Mouse (Mus musculus) right cerebral cortex, adult 18-20 months (tissue): ENCODE measurements around the gene Tent5b.

Experiments used
- DNase-seq: peaks from one replicate; pipeline ENCODE4 v3.0.0; 2022; ENCODE audit warnings: mixed read lengths

The Tent5b gene

GRCm38 (mm10) chr4:133479458-133480184, at the start of gene Tent5b:
Tent5b (plus strand) TSS chr4:133480132.
- peak; percentile 96 for DNase-seq

DNA sequence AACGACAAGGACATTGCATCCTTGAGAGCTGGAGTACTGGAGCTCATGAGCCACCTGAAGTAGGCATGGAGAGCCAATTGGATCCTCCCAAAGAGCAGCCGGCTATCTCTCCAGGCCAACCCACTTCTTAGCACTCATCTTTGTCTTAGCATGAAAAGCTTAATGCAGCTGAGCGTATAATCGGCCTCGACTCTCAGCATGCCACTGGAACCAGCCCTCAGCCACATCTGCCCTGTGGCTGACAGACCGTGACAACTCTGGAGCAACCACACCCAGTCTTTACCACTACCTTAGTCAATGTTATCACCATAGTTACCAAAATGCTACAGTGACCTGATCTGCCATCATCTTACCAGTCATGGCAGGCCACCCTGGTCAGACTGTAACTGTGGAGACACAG, 48.4 kb upstream of the Tent5b start:
- no peak for DNase-seq

DNA sequence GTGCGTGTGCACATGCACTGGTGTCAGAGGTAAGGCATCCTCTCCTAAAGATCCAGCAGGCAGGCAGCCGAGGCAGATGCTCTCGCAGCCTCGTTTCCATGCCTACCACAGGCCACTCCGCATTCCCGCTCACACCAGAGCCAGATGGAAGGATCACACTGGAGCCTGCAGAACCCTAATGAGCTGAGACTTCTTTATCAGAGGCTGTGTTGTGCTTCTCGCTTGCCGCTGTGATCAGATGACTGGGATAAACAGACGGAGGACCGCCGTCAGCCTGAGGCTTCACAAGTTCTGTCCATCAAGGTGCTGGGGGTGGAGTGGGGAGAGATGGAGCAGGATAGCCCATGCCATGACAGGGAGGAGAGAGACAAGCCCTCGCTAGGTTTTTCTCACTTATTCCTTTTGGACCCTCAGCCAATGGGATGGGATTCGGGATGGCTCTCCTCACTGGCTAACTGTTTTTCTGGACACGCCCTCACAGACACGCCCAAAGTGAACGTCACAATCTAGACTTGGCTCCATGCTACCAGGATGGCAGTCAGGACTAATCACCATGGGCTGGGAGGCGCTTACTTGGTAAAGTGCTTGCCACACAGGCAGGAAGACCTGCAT, 47.3 kb upstream of the Tent5b start:
- peak; percentile 49 for DNase-seq

DNA sequence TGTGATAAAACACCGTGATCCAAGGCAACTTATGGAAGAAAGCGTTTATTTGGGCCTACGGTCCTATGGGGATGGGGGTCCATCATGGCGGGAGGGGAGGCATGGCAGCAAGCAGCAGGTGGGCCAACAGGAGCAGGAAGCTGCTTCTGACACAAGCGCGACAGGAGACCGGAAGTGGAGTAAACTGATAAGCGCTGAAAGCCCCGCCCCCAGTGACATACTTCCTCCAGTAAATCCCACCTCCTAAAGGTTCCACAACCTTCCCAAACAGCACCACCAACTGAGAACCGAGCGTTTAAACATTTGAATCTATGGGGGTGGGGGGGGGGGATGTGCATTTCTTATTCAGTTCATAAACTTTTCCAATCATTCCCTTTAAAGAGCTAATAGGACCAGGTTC, 44.0 kb upstream of the Tent5b start:
- no peak for DNase-seq

DNA sequence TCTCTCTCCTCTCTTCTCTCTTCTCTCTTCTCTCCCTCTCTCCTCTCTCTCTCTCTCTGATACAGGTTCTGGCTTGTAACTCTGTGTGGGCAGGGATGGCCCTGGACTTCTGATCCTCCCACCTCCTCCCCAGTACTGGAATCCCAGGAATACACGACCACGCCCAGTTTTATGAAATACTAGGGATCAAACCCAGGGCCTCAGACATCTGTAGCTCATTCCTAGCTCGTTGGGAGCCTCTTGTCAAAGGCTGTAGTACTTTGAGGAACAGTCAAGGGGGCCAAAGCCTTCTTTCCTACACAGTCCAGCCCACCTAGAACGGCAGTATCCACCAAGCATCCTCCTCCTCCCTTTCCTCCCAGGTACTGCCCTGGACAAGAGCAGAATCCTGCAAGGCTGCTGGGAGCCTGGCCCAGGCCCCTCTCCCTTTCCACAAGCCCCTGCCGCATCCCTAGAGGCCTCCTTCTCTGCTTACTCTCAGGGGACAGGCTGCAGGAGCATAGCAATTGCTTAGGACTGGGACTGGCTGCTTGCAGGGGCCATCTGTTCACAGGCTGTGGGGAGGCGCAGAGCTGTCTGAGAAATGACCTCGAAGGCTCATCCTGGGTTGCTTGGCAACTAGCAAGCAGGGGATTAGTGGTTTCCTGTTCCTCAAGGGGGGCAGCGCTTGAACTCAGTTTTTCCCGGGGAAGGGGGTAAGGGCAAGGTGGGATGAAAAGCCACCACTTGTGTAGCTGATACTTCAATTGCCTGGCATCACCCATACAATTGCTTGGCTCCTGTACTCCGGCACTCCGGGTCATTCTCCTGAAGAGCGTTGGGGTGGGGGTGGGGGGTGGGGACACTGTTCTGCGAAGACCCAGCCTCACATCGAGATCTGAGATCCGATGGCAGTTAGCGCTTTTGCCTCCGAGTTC, 40.2 kb upstream of the Tent5b start:
- DNase-seq = no peak

GRCm38 (mm10) chr4:133440377-133440795, 39.5 kb upstream of the Tent5b start:
- DNase-seq = no peak

GRCm38 (mm10) chr4:133442194-133442593, 37.7 kb upstream of the Tent5b start:
- DNase-seq = no peak

DNA sequence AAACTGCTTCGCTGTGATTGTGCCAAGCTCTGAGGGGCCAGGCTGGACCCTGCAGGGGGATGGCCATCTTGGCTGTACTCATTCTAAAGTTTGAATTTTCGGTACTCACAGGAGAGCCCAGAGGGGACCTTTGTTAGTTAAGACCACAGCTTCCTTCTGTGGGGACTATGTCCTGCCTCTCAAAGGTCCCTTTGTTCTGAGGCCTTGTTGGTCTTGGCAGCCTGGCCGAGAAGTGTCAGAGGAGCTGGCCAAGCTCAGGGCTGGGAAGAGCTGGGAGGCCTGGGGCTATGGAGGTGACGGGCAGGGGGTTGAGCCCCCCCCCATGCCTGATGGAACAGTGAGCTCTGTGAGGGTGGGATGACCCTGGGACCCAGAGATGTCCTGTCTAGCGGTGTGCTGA, 36.8 kb upstream of the Tent5b start:
- DNase-seq = no peak

- no peak for DNase-seq
Observed at GRCm38 (mm10) chr4:133445727-133446126, 34.2 kb upstream of the Tent5b start.

GRCm38 (mm10) chr4:133447366-133447765, 32.6 kb upstream of the Tent5b start:
- no peak for DNase-seq

- no peak for DNase-seq
Observed at GRCm38 (mm10) chr4:133447967-133448366, 32.0 kb upstream of the Tent5b start.

DNA sequence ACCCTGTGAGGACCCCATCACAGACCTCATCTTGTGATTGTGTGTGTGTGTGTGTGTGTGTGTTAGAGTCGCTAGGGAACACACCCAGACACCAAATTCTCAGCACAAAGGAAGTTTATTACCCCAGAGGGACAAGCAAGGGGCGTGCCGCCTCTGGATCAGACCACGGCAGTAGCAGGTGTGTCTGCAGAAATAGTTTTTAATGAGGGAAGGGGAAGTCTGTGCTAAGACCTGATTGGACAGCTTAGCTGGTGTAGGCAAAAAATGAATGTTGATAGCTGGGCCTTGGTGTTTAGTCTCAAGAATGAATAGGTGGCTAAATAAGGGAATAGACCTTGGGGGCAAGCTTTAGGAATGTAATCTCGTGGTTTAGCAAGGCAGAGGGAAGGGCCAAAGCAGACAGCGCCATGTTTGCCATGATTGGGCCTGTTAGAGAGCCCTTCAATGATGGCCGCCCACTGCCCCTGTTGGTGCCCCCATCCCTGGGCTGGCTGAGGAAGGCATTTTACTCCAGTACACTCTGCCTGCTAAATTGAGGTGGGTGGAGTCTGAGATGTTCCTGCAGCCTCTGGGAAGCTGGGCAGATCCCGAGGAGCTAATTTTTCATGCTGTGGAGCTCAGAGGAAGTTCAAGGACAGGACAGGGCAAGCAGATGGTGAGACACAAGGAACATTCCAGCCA, 31.1 kb upstream of the Tent5b start:
- no peak for DNase-seq

- DNase-seq = peak; percentile 29
Observed at GRCm38 (mm10) chr4:133449726-133450125, 30.2 kb upstream of the Tent5b start.

- DNase-seq = peak; percentile 65
Observed at GRCm38 (mm10) chr4:133451536-133451935, 28.4 kb upstream of the Tent5b start.

GRCm38 (mm10) chr4:133452433-133452832, 27.5 kb upstream of the Tent5b start:
- no peak for DNase-seq

GRCm38 (mm10) chr4:133458044-133458443, 21.9 kb upstream of the Tent5b start:
- no peak for DNase-seq

DNA sequence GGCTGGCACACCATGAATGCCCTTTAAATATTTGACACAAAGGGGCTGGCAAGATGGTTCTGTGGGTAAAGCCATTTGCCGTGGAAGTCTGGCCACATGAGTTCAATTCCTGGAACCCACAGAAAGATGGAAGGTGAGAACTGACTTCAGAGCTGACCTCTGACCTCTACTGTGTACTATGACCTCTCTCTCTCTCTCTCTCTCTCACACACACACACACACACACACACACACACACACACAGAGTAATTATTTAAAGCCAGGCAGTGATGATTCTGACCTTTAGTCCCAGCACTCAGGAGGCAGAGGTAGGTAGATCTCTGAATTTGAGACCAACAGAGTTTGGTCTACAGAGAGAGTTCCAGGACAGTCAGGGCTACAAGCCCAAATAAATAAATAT, 19.9 kb upstream of the Tent5b start:
- no peak for DNase-seq

- DNase-seq = no peak
Observed at GRCm38 (mm10) chr4:133460796-133461325, 19.1 kb upstream of the Tent5b start.

GRCm38 (mm10) chr4:133461362-133461761, 18.6 kb upstream of the Tent5b start:
- no peak for DNase-seq

- no peak for DNase-seq
Observed at GRCm38 (mm10) chr4:133463184-133463583, 16.7 kb upstream of the Tent5b start.

- peak; percentile 85 for DNase-seq
Observed at GRCm38 (mm10) chr4:133468080-133468479, 11.9 kb upstream of the Tent5b start.

DNA sequence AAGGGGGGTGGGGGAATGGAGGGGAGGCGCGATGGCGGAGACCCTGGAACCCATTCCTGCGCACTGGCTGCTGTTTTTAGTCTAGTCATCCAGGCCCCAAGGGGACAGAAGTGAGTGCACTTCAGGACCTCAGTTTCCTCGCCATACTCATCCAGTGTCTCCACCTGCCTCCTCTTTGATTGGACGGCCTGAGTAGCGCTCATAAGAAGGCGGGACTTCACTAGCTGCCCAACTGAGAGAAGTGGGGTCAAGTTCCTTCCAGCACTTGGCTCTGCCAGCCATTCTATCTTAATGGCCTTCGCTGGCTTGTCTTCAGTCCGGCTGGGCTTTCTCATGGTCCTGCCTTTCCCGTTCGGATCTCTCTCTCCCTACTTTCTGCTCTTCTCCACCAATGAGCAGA, 10.8 kb upstream of the Tent5b start:
- no peak for DNase-seq
